Mouse (Mus musculus): ENCODE data around the gene Lsm6. TPM values are rescaled to one million over a fixed set of nuclear protein-coding genes. Genes with fewer than 3 reads are reported as not detected.

The Lsm6 gene
- 7.1 and 10.5 TPM in 2 replicates for polyA plus RNA-seq (2012; rRNA removed; ENCODE audit: low replicate concordance)

DNA sequence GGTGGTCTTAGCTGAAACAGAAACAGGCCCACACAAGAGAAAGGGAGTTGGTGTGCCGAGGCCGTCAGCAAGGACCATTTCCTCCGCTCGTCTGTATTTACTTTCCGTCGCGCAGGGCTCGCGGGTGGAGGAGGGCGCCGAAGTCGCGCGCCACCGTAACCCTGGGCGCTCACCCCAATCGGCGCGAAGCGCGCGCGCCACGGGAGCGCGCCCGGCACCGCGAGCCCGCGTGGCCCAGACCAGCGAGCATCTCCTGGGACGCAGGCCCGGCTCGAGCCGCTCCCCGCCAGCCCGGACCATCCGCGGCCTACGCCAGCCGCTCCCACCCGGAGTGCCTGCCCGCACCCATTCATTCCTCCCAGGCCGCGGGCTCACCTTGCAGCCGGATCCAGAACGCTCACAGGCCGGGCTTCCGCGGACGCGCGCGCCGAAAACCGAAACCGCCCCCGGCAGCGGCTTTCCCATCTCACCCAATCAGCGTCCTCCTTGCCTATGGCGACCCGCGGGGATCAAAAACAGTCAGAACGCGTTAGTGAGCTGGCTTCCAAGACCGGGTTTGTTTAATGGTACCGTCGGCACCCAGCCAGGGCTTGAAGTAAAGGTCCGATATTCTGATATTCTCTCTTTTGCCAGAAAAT, at the start of gene Lsm6:
TSS of gene Lsm6 (minus strand) at position 468 of the 638 bp plus-strand sequence.

Other genes with a start within 250 kb of the Lsm6 start
- 4.6 and 24.6 TPM in 2 replicates for gene Zfp827, start 207.3 kb upstream of the Lsm6 start, polyA plus RNA-seq (2012; rRNA removed; ENCODE audit: low replicate concordance)

Data from subcutaneous adipose tissue, adult 2 months (tissue).